Mouse (Mus musculus): ENCODE data around the gene Gabarap. TPM values are rescaled to one million over a fixed set of nuclear protein-coding genes. Genes with fewer than 3 reads are reported as not detected.
"Not testable (repeated sequence)": the region's sequence is repeated elsewhere in the genome, so short reads cannot be mapped to it uniquely, and the experiment has no call there.

The Gabarap gene
- polyA plus RNA-seq, 1 experiment from 2014 or later, result 426 TPM

DNA sequence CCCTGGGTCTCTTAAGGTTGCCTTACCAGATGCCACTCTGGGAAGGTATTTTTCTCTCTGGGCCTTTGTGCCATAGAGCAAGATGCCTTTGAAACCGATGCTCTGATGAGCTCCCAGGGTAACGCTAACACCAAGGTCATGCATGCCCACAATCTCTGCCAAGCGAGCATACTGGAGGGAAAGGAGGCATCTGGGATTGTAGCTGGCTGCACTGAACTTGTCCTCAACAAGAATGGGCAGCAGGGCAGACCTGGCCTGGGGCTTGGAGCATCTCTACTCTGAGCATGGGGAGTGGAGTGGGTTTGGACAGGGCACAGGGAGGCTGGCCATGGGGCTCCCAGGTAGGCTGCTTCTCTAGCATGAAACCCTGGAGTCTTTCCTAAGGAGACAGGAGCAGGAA is 22.5 kb downstream of the Gabarap start:
- Histone ChIP-seq H3K4me1 (ENCODE audit: control insufficient read depth, insufficient read depth, low read length) (peaks cover 22% of the 10 kb centered on the region), H3K9me3 (ENCODE audit: control insufficient read depth, low read length) (no peaks in the 10 kb centered on the region), H3K9ac (ENCODE audit: low read depth, low read length) (no peak overlapping the region), H3K4me3 (ENCODE audit: low read length) (no peak overlapping the region), H3K36me3 (ENCODE audit: control insufficient read depth, insufficient read depth, low read length) (peaks cover 52% of the 10 kb centered on the region), H3K4me2 (replicated peaks; ENCODE audit: low read depth, low read length) (no peak overlapping the region), H3K27me3 (ENCODE audit: control insufficient read depth, insufficient read depth, low read length) (no peaks in the 10 kb centered on the region), H3K27ac (ENCODE audit: low read depth, low read length) (no peak overlapping the region)
- WGBS, result 88% methylated on average over 3 of the region's 3 CpGs
- ATAC-seq (ENCODE audit: low FRiP score, low TSS enrichment), result no peak

DNA sequence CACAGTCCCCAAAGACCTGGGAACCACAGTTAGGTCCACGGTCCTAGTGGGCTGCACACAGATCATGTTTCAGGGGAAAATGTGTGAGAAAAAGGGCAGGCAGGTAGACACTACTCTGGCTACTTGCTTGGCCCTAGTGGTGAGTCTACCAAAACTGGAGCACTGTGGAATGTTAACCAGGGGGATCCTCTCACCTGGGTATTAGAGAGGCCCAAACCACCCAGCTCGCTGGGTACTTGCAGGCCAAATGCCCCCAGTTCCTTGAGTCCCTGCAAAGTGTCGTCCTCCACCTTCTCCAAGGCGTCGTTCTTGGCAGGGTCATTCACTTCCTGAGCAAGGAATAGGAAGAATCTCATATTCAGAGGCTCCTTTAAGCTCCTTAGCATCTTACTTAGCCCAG is 23.1 kb downstream of the Gabarap start:
- Histone ChIP-seq H3K9ac (ENCODE audit: low read depth, low read length) (no peak overlapping the region), H3K36me3 (ENCODE audit: control insufficient read depth, insufficient read depth, low read length) (peaks cover 45% of the 10 kb centered on the region), H3K9me3 (ENCODE audit: control insufficient read depth, low read length) (no peaks in the 10 kb centered on the region), H3K4me3 (ENCODE audit: low read length) (no peak overlapping the region), H3K4me1 (ENCODE audit: control insufficient read depth, insufficient read depth, low read length) (peaks cover 27% of the 10 kb centered on the region), H3K27ac (ENCODE audit: low read depth, low read length) (no peak overlapping the region), H3K4me2 (replicated peaks; ENCODE audit: low read depth, low read length) (no peak overlapping the region), H3K27me3 (ENCODE audit: control insufficient read depth, insufficient read depth, low read length) (no peaks in the 10 kb centered on the region)
- WGBS, result 50% methylated on average over 5 of the region's 5 CpGs
- ATAC-seq (ENCODE audit: low FRiP score, low TSS enrichment), result no peak

DNA sequence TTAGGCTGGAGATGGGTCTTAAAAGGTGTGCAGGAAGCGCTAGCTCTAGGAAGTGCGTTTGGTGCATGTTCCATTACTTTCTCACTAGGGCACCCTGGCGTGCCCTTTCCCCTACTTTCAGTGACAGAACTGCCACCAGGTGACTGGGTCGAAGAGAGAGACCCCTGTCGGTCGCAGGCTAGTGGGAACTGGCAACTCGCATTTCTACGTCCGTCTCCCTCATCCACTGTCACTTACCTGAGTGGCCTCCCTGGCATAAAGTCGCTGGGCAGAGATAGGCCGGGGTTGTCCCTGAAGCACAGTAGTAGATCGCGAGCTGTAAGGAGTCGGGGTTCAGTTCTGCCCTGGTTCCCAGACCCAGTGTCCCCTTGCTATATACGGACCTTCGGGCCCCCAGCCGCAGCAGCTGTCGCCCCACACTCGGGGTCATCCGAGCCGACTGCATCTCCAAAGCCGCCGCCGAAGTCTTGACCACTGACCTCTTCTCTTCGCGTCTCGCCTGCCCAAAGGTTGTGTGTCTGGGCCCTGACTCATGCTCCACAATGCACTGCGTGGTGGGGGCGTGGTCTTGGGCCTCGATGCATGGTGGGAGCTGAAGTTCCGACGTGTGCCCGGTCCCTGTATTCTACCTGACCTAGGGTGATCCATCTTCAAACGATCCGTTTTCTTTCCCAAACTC is 24.1 kb downstream of the Gabarap start, which contains the start of gene Acadvl:
Acadvl (minus strand) TSS at position 532 of the 679 bp plus-strand sequence.
- under 1% methylated on average over 35 of the region's 35 CpGs for WGBS
- no peaks in the 10 kb centered on the region for H3K27me3 ChIP-seq (ENCODE audit: control insufficient read depth, insufficient read depth, low read length)
- H3K9me3 ChIP-seq (ENCODE audit: control insufficient read depth, low read length), result no peaks in the 10 kb centered on the region
- peaks cover 37% of the 10 kb centered on the region for H3K4me1 ChIP-seq (ENCODE audit: control insufficient read depth, insufficient read depth, low read length)
- H3K4me2 ChIP-seq (replicated peaks; ENCODE audit: low read depth, low read length), result peak within 1 kb of the TSS; percentile 87
- H3K4me3 ChIP-seq (ENCODE audit: low read length), result peak within 1 kb of the TSS; percentile 64
- peak within 1 kb of the TSS; percentile 19; the same call in 1 of the 2 replicates for H3K27ac ChIP-seq (ENCODE audit: low read depth, low read length)
- H3K9ac ChIP-seq (ENCODE audit: low read depth, low read length), result peak within 1 kb of the TSS; percentile 66
- peaks cover 36% of the 10 kb centered on the region for H3K36me3 ChIP-seq (ENCODE audit: control insufficient read depth, insufficient read depth, low read length)
- ATAC-seq (ENCODE audit: low FRiP score, low TSS enrichment), result peak; percentile 75

DNA sequence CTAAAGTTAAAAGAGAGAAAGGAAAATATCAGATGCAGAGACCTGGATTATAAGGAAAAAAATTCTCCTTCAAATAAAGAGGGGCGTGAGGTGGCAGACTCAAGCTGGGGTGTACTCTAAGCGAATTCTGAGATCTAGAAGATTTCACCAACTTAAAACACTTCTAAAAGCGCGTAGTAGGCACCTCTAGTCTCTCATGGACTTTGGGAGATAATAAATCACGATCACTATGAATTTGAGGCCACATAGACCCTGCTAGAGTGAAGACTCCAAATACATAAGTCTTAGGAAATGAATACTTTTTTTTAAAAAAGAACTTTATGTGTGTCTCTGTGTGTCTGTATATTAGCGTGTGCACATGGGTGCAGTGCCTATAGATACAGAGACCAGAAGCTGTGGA is 24.7 kb downstream of the Gabarap start:
- no peaks in the 10 kb centered on the region for H3K9me3 ChIP-seq (ENCODE audit: control insufficient read depth, low read length)
- peaks cover 29% of the 10 kb centered on the region for H3K36me3 ChIP-seq (ENCODE audit: control insufficient read depth, insufficient read depth, low read length)
- H3K4me3 ChIP-seq (ENCODE audit: low read length), result peak overlapping the region; percentile 64; the same call in 1 of the 2 replicates
- 67% methylated on average over 6 of the region's 6 CpGs for WGBS
- no peaks in the 10 kb centered on the region for H3K27me3 ChIP-seq (ENCODE audit: control insufficient read depth, insufficient read depth, low read length)
- peak overlapping the region; percentile 87 for H3K4me2 ChIP-seq (replicated peaks; ENCODE audit: low read depth, low read length)
- H3K9ac ChIP-seq (ENCODE audit: low read depth, low read length), result peak overlapping the region; percentile 66; the same call in 1 of the 2 replicates
- peaks cover 43% of the 10 kb centered on the region for H3K4me1 ChIP-seq (ENCODE audit: control insufficient read depth, insufficient read depth, low read length)
- H3K27ac ChIP-seq (ENCODE audit: low read depth, low read length), result no peak overlapping the region
- ATAC-seq (ENCODE audit: low FRiP score, low TSS enrichment), result no peak

DNA sequence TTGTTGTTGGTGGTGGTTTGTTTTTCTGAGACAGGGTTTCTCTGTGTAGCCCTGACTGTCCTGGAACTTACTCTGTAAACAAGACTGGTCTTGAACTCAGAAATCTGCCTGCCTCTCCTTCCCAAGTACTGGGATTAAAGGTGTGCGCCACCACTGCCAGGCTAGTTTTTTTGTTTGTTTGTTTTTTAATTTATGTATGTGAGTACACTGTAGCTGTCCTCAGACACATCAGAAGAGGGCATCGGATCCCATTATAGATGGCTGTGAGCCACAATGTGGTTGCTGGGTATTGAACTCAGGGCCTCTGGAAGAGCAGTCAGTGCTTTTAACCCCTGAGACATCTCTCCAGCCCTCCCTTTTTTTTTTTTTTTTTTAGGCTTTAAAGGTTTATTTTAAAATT is 25.2 kb downstream of the Gabarap start:
- H3K27ac ChIP-seq (ENCODE audit: low read depth, low read length); H3K9me3 ChIP-seq (ENCODE audit: control insufficient read depth, low read length); H3K9ac ChIP-seq (ENCODE audit: low read depth, low read length); H3K4me2 ChIP-seq (replicated peaks; ENCODE audit: low read depth, low read length); H3K4me3 ChIP-seq (ENCODE audit: low read length); ATAC-seq (ENCODE audit: low FRiP score, low TSS enrichment); H3K27me3 ChIP-seq (ENCODE audit: control insufficient read depth, insufficient read depth, low read length): not testable (repeated sequence)
- H3K36me3 ChIP-seq (ENCODE audit: control insufficient read depth, insufficient read depth, low read length), result peaks cover 24% of the 10 kb centered on the region
- peaks cover 45% of the 10 kb centered on the region for H3K4me1 ChIP-seq (ENCODE audit: control insufficient read depth, insufficient read depth, low read length)
- WGBS, result 77% methylated on average over 2 of the region's 2 CpGs

DNA sequence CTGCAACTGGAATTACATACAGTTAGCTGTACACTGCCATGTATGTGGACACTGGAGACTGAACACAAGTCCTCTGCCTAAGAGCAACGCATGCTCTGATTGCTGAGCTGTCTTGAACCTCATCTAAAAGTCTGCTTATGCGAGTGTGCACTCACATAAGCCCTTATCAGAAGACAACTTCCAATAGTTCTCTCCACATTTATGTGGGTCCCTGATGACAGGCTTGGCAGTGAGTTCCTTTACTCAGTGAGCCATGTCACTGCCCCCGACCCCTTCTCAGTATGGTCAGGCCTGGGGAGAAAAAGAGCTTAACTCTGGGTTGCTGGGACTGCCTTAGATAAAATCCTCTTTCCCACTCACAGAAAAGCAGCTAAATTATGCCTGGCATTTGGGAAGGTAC is 25.7 kb downstream of the Gabarap start, which contains the start of gene Dlg4:
Dlg4 (plus strand) TSS at position 274 of the 400 bp plus-strand sequence.
- 66% methylated on average over 3 of the region's 3 CpGs for WGBS
- Histone ChIP-seq H3K9me3 (ENCODE audit: control insufficient read depth, low read length) (no peaks in the 10 kb centered on the region), H3K27me3 (ENCODE audit: control insufficient read depth, insufficient read depth, low read length) (no peaks in the 10 kb centered on the region), H3K36me3 (ENCODE audit: control insufficient read depth, insufficient read depth, low read length) (peaks cover 19% of the 10 kb centered on the region), H3K9ac (ENCODE audit: low read depth, low read length) (peak within 1 kb of the TSS; percentile 18; the same call in 1 of the 2 replicates), H3K27ac (ENCODE audit: low read depth, low read length) (peak within 1 kb of the TSS; percentile 14; the same call in 1 of the 2 replicates), H3K4me2 (replicated peaks; ENCODE audit: low read depth, low read length) (peak within 1 kb of the TSS; percentile 97), H3K4me3 (ENCODE audit: low read length) (peak within 1 kb of the TSS; percentile 72), H3K4me1 (ENCODE audit: control insufficient read depth, insufficient read depth, low read length) (peaks cover 45% of the 10 kb centered on the region)
- no peak for ATAC-seq (ENCODE audit: low FRiP score, low TSS enrichment)

DNA sequence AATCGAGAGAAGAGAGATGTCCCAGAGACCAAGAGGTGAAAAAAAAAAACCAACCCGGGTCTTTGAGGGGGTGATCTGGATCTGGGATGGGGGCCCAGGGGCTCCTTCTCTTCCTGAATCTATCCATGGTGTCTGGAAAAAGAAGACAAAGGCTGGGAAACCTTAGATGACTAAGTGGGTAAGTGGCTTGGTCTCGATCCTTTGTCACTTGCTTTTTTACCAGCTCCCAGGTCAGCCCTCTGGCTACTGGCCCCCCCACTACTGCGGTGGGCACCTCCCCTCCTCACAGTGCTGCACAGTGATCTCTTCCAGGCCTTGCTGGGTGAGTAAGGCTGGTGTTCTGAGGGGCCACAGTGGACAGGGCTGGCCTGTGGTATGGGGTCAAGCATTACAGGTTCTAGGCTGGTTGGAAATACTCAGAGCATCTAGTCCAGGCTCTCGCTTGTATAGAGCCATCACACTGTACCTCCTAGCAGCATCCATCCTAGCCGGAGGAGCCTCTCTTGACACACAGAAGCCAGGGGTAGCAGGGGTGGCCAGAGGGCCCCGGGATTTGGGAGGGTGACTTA is 26.3 kb downstream of the Gabarap start:
- Histone ChIP-seq H3K9ac (ENCODE audit: low read depth, low read length) (peak overlapping the region; percentile 18; the same call in 1 of the 2 replicates), H3K36me3 (ENCODE audit: control insufficient read depth, insufficient read depth, low read length) (peaks cover 13% of the 10 kb centered on the region), H3K9me3 (ENCODE audit: control insufficient read depth, low read length) (no peaks in the 10 kb centered on the region), H3K4me1 (ENCODE audit: control insufficient read depth, insufficient read depth, low read length) (peaks cover 45% of the 10 kb centered on the region), H3K27me3 (ENCODE audit: control insufficient read depth, insufficient read depth, low read length) (no peaks in the 10 kb centered on the region), H3K4me3 (ENCODE audit: low read length) (peak overlapping the region; percentile 72), H3K27ac (ENCODE audit: low read depth, low read length) (peak overlapping the region; percentile 14; the same call in 1 of the 2 replicates), H3K4me2 (replicated peaks; ENCODE audit: low read depth, low read length) (peak overlapping the region; percentile 97)
- 42% methylated on average over 7 of the region's 7 CpGs for WGBS
- ATAC-seq (ENCODE audit: low FRiP score, low TSS enrichment), result no peak

DNA sequence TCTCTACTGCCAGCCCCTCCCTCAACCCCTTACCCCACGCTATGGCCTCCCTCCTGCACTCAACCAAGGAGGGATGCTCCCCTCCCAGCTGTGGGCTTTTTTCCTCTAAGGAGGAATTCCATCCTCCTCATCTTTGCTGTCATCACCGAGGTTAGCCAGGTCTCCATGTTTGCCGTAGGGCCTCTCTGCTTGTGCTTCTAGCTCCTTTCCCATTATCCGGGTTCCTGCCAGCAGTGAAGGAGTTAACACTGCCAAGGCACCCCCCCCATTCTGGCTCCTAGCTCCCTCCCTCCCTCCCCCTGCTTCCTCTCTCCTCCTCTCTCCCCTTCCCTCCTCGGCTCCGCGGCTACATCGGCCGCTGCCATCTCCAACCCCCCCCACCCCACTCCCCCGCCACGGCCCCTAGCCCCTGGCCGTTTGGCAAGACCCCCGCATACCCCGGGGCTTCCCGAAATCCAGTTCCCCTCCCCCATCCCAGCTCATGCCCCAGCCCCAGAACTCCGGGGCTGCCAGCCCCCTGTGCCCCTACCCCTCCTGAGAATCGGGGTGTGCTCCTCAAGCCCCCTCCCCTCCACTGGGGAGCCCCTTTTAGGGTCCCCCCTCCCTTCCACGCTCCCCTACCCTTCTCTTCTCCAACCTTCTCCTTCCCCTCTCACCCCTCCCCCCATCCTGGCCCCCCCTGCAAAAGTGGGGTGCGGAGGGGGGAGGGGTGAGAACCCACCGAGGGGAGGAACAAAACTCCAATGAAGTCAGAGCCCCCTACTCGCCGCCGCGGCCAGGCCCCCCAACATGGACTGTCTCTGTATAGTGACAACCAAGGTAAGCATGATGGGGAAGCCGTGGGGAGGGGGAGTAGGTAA is 27.4 kb downstream of the Gabarap start:
- H3K27me3 ChIP-seq (ENCODE audit: control insufficient read depth, insufficient read depth, low read length), result no peaks in the 10 kb centered on the region
- H3K4me2 ChIP-seq (replicated peaks; ENCODE audit: low read depth, low read length), result peak overlapping the region; percentile 97
- 1% methylated on average over 25 of the region's 25 CpGs for WGBS
- peak overlapping the region; percentile 86; the same call in 1 of the 2 replicates for H3K27ac ChIP-seq (ENCODE audit: low read depth, low read length)
- peak overlapping the region; percentile 84 for H3K9ac ChIP-seq (ENCODE audit: low read depth, low read length)
- peaks cover 48% of the 10 kb centered on the region for H3K4me1 ChIP-seq (ENCODE audit: control insufficient read depth, insufficient read depth, low read length)
- peaks cover 2% of the 10 kb centered on the region for H3K36me3 ChIP-seq (ENCODE audit: control insufficient read depth, insufficient read depth, low read length)
- H3K4me3 ChIP-seq (ENCODE audit: low read length), result peak overlapping the region; percentile 72
- H3K9me3 ChIP-seq (ENCODE audit: control insufficient read depth, low read length), result no peaks in the 10 kb centered on the region
- no peak for ATAC-seq (ENCODE audit: low FRiP score, low TSS enrichment)

Data from kidney, embryonic 14.5 days (tissue).